Mouse (Mus musculus) MEL (cell line): ENCODE measurements around the gene Rffl.
A peak's percentile ranks its signal among the peaks of the same experiment; 100 is the strongest.

ENCODE experiments used
- CTCF ChIP-seq, 3 experiments: IDR thresholded peaks in 2 of 3; conservative IDR thresholded peaks in 1 of 3; 2 replicates each; pipeline ENCODE4 v1.5.1; 2011 to 2012; ENCODE audit warnings: low read length in 3 of 3, low read depth in 2 of 3, mild to moderate bottlenecking in 2 of 3, improper control_type of control experiment in 1 of 3, inconsistent platforms in 1 of 3, mixed read lengths in 1 of 3, moderate library complexity in 1 of 3; ENCODE audit not compliant: control insufficient read depth in 1 of 3, insufficient read depth in 1 of 3, poor library complexity in 1 of 3, severe bottlenecking in 1 of 3
- E2F4 ChIP-seq: IDR thresholded peaks from 2 replicates; pipeline ENCODE4 v1.6.1; 2011; ENCODE audit warnings: low read depth, low read length, improper control_type of control experiment, borderline replicate concordance
- MYC ChIP-seq: IDR thresholded peaks from 2 replicates; pipeline ENCODE4 v1.6.1; 2011; ENCODE audit warnings: low read depth, mild to moderate bottlenecking, low read length, improper control_type of control experiment, moderate library complexity
- POLR2A ChIP-seq, 2 experiments: IDR thresholded peaks; 2 replicates each; pipeline ENCODE4 v1.6.1; 2011 to 2012; ENCODE audit warnings: low read length in 2 of 2, mild to moderate bottlenecking in 2 of 2, control low read depth in 1 of 2, improper control_type of control experiment in 1 of 2, low read depth in 1 of 2, moderate library complexity in 1 of 2; ENCODE audit not compliant: control insufficient read depth in 1 of 2, insufficient read depth in 1 of 2, poor library complexity in 1 of 2
- POLR2AphosphoS5 ChIP-seq: IDR thresholded peaks from 2 replicates; pipeline ENCODE4 v1.6.1; 2012; ENCODE audit warnings: low read depth, borderline replicate concordance, mild to moderate bottlenecking, inconsistent platforms, low read length, moderate library complexity, mixed read lengths
- SIN3A ChIP-seq: IDR thresholded peaks from 2 replicates; pipeline ENCODE4 v1.6.1; 2012; ENCODE audit warnings: low read length, improper control_type of control experiment, inconsistent platforms
- TAL1 ChIP-seq: IDR thresholded peaks from 2 replicates; pipeline ENCODE4 v1.6.1; 2012; ENCODE audit warnings: mild to moderate bottlenecking, inconsistent platforms, low read length, moderate library complexity, mixed read lengths
- TCF12 ChIP-seq: IDR thresholded peaks from 2 replicates; pipeline ENCODE4 v1.6.1; 2014; ENCODE audit warnings: low read depth, mild to moderate bottlenecking, inconsistent platforms, low read length, improper control_type of control experiment, moderate library complexity

DNA sequence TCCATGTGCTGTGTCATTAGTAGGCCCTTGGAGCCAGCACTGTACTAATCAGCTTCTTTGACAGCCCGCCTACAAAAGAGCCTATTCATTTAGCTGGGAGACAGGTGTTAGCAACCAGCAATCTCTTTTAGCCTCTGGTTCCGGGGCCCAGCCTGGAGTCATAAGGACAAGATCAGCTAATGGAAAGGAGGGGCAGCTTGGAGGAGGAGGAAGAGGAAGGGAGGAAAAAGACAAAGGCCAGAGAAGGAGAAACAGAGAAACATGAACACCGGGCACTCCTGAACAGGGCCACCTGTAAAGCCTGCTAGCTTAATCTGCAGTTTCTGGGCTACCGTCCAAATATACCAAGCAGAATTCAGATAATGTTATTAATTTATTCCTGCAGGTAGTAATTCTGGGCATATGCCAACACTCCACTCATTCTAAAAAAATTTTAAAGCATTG, 7.5 kb downstream of the Rffl start:
- TF ChIP-seq E2F4 (no peak), TAL1 (no peak), CTCF (IDR thresholded peaks at IDR 0.05 in 2 of 3, conservative IDR thresholded peaks at IDR 0.05 in 1 of 3; ENCODE audit: control insufficient read depth in 1 of 3, insufficient read depth in 1 of 3, low read depth in 2 of 3, low read length in 3 of 3, poor library complexity in 1 of 3, severe bottlenecking in 1 of 3) (no peak), POLR2A (IDR thresholded peaks at IDR 0.05; ENCODE audit: control insufficient read depth in 1 of 2, insufficient read depth in 1 of 2, low read depth in 1 of 2, low read length in 2 of 2, poor library complexity in 1 of 2) (no peak), SIN3A (no peak; the same call in 1 of the 2 replicates), MYC (no peak), TCF12 (0 out of 2 replicates have a peak, but pooled peaks have one; percentile 27), POLR2AphosphoS5 (no peak)
